Mouse (Mus musculus): ENCODE data around the gene Troap.

DNA sequence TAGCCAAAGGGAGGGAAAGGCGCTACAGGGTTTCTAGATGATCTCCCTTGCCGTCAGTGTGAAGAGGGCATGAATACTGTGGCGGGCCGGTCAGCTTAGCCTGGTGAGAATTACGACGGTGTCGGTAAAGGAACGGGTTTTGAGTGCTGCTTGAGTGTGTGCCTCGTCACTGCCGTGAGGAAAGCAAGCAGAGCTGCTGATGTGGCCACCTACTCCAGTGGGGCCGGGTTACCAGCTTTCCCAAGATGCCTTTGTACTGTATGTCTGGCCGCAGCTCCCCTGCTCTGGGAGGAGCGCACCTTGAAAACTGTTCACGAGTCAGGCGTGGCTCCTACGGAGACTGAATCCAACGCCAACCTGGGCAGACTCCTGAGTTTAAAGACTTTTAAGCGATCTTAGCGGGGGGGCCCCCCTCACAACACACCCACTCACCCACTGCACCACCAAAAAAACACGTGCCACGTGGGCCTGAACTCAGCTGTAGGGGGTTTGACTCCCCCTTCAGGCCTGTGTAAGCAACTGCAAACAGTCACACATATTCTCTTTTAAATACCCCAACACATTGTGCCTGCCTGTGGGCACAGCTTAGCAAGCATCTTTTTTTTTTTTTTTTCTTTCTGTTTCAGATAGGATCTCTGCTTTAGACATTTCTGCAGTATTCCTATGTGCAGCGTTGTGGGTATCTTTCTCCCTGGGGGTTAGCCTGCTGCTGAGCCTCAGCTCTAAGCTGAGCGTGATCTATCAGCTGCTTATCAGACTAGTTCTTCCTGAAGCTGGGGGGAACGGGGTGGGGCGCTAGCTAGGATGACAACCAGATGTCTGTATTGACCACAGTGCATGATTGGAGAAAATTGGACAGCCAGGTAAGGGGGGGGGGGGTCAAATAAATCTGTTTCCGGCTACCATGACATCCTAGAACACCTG is 34.1 kb upstream of the Troap start:
- TF ChIP-seq GATA1 (IDR thresholded peaks at IDR 0.05; ENCODE audit: borderline replicate concordance, low read length), result no peak
- TF ChIP-seq FLI1 (IDR thresholded peaks at IDR 0.05; ENCODE audit: low read length), result no peak

All from megakaryocyte, embryonic 14.5 days (primary cell).